Mouse (Mus musculus) hindbrain, postnatal 0 days (tissue): ENCODE measurements around the gene Snrpa1. TPM values are rescaled to one million over a fixed set of nuclear protein-coding genes. Genes with fewer than 3 reads are reported as not detected.
"Not testable (repeated sequence)": the region's sequence is repeated elsewhere in the genome, so short reads cannot be mapped to it uniquely, and the experiment has no call there.

ENCODE experiments used
- ATAC-seq: fragments of 200-750 bp; cut with Nextera tagmentation; 2 replicates; pipeline ENCODE4 v1.8.0; 2017; ENCODE audit warnings: mild to moderate bottlenecking, moderate TSS enrichment, moderate library complexity
- DNase-seq: peaks from one replicate; pipeline ENCODE4 v3.0.0-alpha.2; 2015; ENCODE audit warnings: low spot score
- H3K27ac ChIP-seq: fragments of 300-500 bp; sonication (generic); 2 replicates; pipeline ENCODE4 v1.5.1; 2014; ENCODE audit warnings: mild to moderate bottlenecking
- H3K27me3 ChIP-seq: fragments of 300-500 bp; sonication (generic); 2 replicates; pipeline ENCODE4 v1.6.1; 2014; ENCODE audit warnings: low read length, mixed read lengths; ENCODE audit not compliant: insufficient read depth
- H3K36me3 ChIP-seq: fragments of 300-500 bp; sonication (generic); 2 replicates; pipeline ENCODE4 v1.6.1; 2014; ENCODE audit warnings: low read length, mixed read lengths; ENCODE audit not compliant: insufficient read depth
- H3K4me1 ChIP-seq: fragments of 300-500 bp; sonication (generic); 2 replicates; pipeline ENCODE4 v1.6.1; 2014; ENCODE audit warnings: antibody characterized with exemption, low read length, mixed read lengths; ENCODE audit not compliant: insufficient read depth
- H3K4me2 ChIP-seq: fragments of 300-500 bp; sonication (generic); 2 replicates; pipeline ENCODE4 v1.6.1; 2014; ENCODE audit warnings: low read depth, mild to moderate bottlenecking, low read length, moderate library complexity, mixed read lengths
- H3K4me3 ChIP-seq: fragments of 300-500 bp; sonication (generic); 2 replicates; pipeline ENCODE4 v1.5.1; 2014; ENCODE audit warnings: low read length
- H3K9ac ChIP-seq: fragments of 300-500 bp; sonication (generic); replicated peaks from 2 replicates; pipeline ENCODE4 v1.6.1; 2014; ENCODE audit warnings: mild to moderate bottlenecking, low read length, moderate library complexity, mixed read lengths
- H3K9me3 ChIP-seq: fragments of 300-500 bp; sonication (generic); 2 replicates; pipeline ENCODE4 v1.6.1; 2016; ENCODE audit warnings: low read length, mixed read lengths
- CTCF ChIP-seq: IDR thresholded peaks from 2 replicates; pipeline ENCODE4 v1.5.1; 2016; ENCODE audit warnings: antibody characterized with exemption, control low read depth, low read depth
- WGBS: fragments of 180-500 bp; shearing (Covaris S2); extraction: QIAGEN DNeasy Blood & Tissue Kit; methylation state at CpG from one replicate; pipeline ENCODE4 v1.1.7; 2014; 5-methylcytosine and 5-hydroxymethylcytosine counted together
- polyA plus RNA-seq: library from polyadenylated mRNA; unstranded; fragments of >200 nt; fragmentation: Nextera tagmentation; extraction: Ambion mirVana; gene quantifications from 2 replicates; pipeline ENCODE4 v1.2.1, GENCODE M21; 2015
- total RNA-seq: library from RNA; depleted of rRNA; stranded (reverse); fragments of >200 nt; gene quantifications from 2 replicates; pipeline ENCODE4 v1.2.3, GENCODE M21; 2014

Snrpa1 gene
- total and polyA plus RNA-seq, 2 experiments from 2014 or later, result 26.5 to 119 TPM

GRCm38 (mm10) chr7:66048446-66049230, 10.2 kb upstream of the Snrpa1 start:
- H3K27me3 ChIP-seq, result no peaks in the 10 kb centered on the region
- H3K9ac ChIP-seq, result no peak overlapping the region
- 82% methylated on average over 12 of the region's 12 CpGs for WGBS
- H3K4me3 ChIP-seq, result no peak overlapping the region
- H3K36me3 ChIP-seq, result no peaks in the 10 kb centered on the region
- DNase-seq, result no peak
- no peaks in the 10 kb centered on the region for H3K9me3 ChIP-seq
- peaks cover 13% of the 10 kb centered on the region for H3K4me1 ChIP-seq
- no peak overlapping the region for H3K27ac ChIP-seq
- TF ChIP-seq CTCF, result no peak
- ATAC-seq, result no peak
- no peak overlapping the region for H3K4me2 ChIP-seq

DNA sequence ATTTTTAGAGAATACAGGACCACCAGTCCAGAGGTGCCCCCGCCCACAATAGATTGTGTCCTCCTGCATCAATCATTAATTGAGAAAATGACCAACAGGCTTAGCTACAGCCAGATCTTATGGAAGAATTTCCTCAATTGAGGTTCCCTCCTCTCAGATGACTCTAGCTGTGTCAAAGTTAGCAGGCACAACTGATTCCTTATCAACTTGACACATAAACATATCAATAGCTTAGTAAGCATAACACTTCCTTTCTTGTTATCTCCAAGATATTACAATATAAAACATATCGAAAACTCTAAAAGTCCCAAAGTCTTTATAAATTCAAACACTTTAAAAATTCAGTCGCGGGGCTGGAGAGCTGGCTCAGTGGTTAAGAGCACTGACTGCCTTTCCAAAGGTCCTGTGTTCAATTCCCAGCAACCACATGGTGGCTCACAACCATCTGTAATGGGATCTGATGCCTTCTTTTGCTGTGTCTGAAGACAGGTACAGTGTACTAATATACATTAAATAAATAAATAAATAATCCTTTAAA, 4.8 kb upstream of the Snrpa1 start:
- DNase-seq, result no peak
- Histone ChIP-seq H3K4me3 (no peak overlapping the region), H3K27ac (no peak overlapping the region), H3K9me3 (no peaks in the 10 kb centered on the region), H3K4me2 (no peak overlapping the region), H3K4me1 (no peaks in the 10 kb centered on the region), H3K36me3 (no peaks in the 10 kb centered on the region), H3K27me3 (no peaks in the 10 kb centered on the region), H3K9ac (no peak overlapping the region)
- TF ChIP-seq CTCF, result no peak
- ATAC-seq, result no peak
- WGBS, result 94% methylated on average over 4 of the region's 4 CpGs

DNA sequence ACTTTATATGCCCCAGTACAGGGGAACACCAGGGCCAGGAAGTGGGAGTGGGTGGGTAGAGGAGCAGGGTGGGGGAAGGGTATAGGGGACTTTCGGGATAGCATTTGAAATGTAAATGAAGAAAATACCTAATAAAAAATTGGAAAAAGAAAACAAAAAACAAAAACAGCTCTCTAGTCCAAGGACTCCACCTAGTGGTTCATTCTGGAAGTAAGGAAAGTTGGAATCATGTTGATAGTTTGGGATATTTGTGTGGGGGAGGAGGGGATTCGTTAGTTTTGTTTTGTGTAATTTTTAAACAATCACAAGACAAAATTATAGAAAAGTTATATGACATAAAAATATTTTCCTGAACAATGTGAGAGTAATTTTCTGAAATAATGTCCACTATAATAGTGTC, 3.4 kb upstream of the Snrpa1 start:
- H3K4me2 ChIP-seq, H3K4me1 ChIP-seq, H3K36me3 ChIP-seq, H3K4me3 ChIP-seq, H3K9me3 ChIP-seq, ATAC-seq, H3K27me3 ChIP-seq, H3K27ac ChIP-seq, H3K9ac ChIP-seq: not testable (repeated sequence)
- TF ChIP-seq CTCF, result peak; percentile 76
- WGBS, result 19% methylated on average over 2 of the region's 2 CpGs
- DNase-seq, result peak; percentile 69

- Histone ChIP-seq H3K4me2 (peak overlapping the region; percentile 96), H3K27ac (peak overlapping the region; percentile 61), H3K36me3 (peaks cover 17% of the 10 kb centered on the region; the same call in 1 of the 2 replicates), H3K9ac (peak overlapping the region; percentile 78), H3K4me1 (peaks cover 12% of the 10 kb centered on the region), H3K27me3 (no peaks in the 10 kb centered on the region), H3K4me3 (peak overlapping the region; percentile 80), H3K9me3 (no peaks in the 10 kb centered on the region)
- WGBS, result under 1% methylated on average over 64 of the region's 64 CpGs
- DNase-seq (peak; percentile 93), ATAC-seq (peak; percentile 96)
- peak; percentile 36 for TF ChIP-seq CTCF
These were observed 1.5 kb downstream of the Snrpa1 start for GRCm38 (mm10) chr7:66060066-66060956.

DNA sequence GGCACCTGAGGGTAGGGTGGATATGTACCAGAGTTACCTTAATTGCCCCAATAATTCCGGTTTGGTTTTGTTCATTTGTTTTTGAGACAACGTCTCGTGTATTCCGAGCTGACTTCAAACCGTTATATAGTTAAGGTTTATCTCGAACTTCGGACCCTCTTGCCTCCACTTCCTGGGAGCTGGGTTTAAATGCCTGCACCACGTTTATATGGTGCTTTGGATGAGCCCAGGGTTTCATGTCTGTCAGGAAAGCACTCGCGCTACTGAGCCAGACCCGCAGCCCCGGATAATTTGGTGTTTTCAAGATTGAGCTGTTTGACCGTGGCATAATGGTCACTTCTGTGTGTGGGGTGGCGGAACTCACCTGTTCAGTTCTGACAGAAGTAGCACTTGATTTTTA, 2.3 kb downstream of the Snrpa1 start:
- TF ChIP-seq CTCF, result no peak
- peak overlapping the region; percentile 96 for H3K4me2 ChIP-seq
- no peak for ATAC-seq
- peaks cover 23% of the 10 kb centered on the region; the same call in 1 of the 2 replicates for H3K36me3 ChIP-seq
- no peak overlapping the region for H3K27ac ChIP-seq
- 2% methylated on average over 14 of the region's 14 CpGs for WGBS
- H3K27me3 ChIP-seq, result no peaks in the 10 kb centered on the region
- H3K4me3 ChIP-seq, result peak overlapping the region; percentile 80
- no peaks in the 10 kb centered on the region for H3K9me3 ChIP-seq
- peak overlapping the region; percentile 78 for H3K9ac ChIP-seq
- DNase-seq, result no peak
- H3K4me1 ChIP-seq, result peaks cover 12% of the 10 kb centered on the region

DNA sequence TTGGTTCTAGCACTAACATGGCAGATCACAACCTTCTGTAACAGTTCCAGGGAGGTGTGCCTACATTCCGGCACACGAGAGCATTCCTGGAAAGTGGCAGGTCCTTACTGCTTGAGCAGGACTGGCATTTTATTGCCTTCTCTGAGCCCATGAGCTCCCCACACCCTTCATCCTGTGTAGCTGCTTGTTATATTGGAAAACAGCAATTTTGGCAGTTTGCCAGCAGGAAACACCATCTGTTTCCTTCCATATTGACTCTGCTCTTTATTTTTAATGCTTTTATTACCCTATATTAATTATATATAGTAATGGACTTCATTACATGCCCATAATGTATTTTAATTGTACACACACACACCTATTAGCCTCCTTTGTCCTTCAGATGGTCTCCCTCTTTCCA, 17.6 kb downstream of the Snrpa1 start:
- Histone ChIP-seq H3K9ac (no peak overlapping the region), H3K4me3 (no peak overlapping the region), H3K4me1 (no peaks in the 10 kb centered on the region; the same call in 1 of the 2 replicates), H3K27ac (no peak overlapping the region), H3K9me3 (no peaks in the 10 kb centered on the region), H3K36me3 (peaks cover 42% of the 10 kb centered on the region), H3K4me2 (no peak overlapping the region), H3K27me3 (no peaks in the 10 kb centered on the region)
- DNase-seq (peak; percentile 34), ATAC-seq (no peak)
- 59% methylated on average over 2 of the region's 2 CpGs for whole genome bisulfite sequencing
- no peak for TF ChIP-seq CTCF
